Mouse (Mus musculus): Measurements from ENCODE around the gene Fam50b. TPM values are rescaled to one million over a fixed set of nuclear protein-coding genes. Genes with fewer than 3 reads are reported as not detected.

The Fam50b gene
- polyA plus RNA-seq (2017; shearing (Covaris generic)) = not detected

DNA sequence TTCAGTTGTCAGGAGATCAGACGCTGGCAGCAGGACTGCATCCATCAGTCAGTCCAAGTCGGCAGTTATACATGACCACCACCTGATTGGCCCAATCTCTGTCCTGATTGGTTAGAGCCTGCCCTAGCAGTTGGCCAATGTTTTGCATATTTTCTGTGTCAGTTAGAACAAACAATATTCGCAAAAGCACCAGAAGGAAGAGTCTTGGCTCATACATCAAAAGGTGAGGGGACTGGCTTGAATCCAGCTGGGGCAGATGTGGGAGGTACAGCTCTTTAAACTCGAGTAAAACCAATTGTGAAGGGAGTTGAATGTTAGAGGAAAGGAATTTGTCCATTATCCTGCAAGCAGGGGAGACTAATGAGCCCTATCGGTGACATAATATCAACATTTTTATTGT, at the start of gene Fam50b:
Fam50b (plus strand) TSS at position 165 of the 400 bp plus-strand sequence.

Other genes with a start within 250 kb of the Fam50b start
- 0.38 TPM for gene Pxdc1, start 81.4 kb upstream of the Fam50b start, polyA plus RNA-seq (2017; shearing (Covaris generic))
- gene Prpf4b, start 140.5 kb downstream of the Fam50b start, polyA plus RNA-seq (2017; shearing (Covaris generic)) = 90.0 TPM
- not detected for gene Fam217a, start 189.5 kb downstream of the Fam50b start, polyA plus RNA-seq (2017; shearing (Covaris generic))
- not detected for gene 4933417A18Rik, start 189.6 kb downstream of the Fam50b start, polyA plus RNA-seq (2017; shearing (Covaris generic))
- not detected for gene Eci3, start 229.0 kb downstream of the Fam50b start, polyA plus RNA-seq (2017; shearing (Covaris generic))